Mouse (Mus musculus): Measurements from ENCODE around the gene Castor2. TPM values are rescaled to one million over a fixed set of nuclear protein-coding genes. Genes with fewer than 3 reads are reported as not detected.

Castor2 gene
- 10 to 100 TPM; 11.2 to 13.3 TPM for total RNA-seq (2023)

DNA sequence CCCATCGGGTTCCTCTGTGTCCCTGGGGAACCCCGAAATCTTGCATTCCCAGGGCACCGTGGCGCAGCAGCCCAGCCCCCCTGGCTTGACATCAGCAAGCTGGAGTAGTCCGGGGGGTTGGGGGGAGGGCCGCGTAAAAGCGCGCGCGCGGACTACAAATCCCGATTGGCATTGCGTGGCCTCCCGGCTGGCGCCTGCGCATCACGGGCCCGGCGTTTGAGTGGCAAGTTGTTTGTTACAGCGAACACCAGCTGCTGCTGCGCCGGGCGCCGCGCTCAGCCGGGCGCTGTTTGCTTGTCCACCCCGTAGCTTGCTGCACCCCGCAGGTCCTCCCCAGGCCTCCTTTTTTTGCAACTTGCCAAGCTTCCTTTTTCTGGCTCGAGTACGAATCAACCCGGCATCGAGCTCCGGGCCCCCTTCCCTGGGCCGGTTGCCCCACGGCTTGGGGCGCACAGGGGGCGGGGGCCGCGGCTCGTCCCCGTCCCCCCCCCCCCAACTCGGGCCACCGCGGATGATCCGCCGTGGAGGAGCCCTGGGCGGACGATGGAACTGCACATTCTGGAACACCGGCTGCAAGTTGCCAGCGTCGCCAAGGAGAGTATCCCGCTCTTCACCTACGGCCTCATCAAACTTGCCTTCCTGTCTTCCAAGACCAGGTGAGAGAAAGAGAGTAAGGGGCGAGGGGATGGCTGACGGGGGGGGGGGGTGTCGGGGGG, at the start of gene Castor2:
Gene Castor2 (plus strand): TSS at position 216 of the 716 bp plus-strand sequence.

DNA sequence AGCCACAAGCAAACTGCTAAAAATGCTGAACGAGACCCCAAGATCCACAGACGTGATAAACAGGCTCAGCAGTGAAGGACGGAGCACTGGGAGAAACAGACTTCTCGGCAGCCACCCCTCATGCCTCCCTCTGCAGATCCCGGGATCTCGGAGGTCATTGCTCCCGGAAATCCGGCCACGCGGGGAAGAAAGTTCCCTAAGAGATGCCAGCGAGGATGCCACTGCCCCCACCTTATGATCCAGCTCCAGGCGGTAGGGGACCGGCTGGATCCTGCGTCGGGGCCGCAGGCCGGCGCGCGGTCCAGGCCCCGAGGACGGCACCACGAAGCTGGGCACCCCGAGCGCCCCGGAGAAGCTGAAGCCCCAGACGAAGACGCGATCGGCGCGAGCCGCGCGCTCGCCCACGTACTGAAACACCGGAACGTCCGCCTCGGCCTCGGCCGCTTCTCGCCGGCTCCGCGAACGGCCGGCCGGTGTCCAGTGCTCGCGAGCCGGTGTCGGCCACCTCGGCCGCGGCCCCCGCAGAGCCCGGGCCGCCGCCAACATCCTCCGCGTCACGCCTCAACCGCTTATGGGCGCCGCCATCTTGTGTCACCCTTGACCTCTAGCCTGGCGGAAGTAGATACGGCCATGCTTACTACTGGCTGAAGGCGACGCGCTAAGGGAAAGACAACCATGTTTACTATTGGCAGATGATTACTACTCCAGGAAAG, 76.8 kb downstream of the Castor2 start, which contains the start of gene Rcc1l:
Gene Rcc1l (minus strand): TSS at position 606 of the 713 bp plus-strand sequence.

DNA sequence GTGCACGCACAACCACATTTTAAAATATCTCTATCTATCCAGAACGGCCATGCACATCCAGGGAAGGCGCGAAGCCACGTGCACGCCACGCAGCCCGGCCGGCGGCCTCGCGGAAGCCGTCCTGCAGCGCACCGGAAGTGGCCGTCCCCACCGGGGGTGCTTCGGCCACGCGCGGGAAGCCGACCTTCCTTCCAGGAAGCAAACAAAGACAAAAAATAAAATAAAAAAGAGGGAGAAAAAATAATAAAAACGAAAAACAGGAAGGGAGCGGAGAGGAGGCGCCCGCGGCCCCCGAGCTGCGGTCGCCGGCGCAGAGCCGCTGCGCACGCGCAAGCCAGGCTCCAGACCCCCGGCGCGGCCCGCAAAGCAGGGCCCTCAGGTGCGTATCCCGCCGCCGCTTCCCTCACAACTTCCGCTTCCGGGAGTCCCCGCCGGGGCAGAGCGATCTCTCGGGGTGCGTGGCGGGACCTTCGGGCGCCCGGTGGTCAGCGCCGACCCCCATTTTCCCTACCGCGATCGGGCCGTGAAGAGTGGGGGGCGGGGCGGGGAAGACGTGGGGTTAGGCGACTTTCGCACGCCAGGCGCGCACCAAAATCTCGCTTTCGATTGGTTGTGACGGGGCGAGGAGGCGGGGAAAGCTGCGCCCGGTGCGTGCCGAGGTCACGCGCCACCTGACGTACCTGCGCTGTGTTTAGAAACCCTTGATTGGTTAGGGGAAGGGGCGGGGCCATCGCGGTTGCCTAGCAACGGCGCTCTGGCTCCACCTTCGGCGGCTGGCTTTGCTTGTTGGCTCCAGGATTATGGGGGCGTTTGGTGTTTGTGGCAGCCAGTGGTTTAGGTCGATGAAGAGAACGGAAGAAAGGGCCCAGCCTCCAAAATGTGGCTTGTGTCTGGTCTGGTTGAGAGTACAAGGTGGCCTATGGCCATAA, 84.6 kb downstream of the Castor2 start, which contains the start of gene Gtf2ird2:
Gene Gtf2ird2 (plus strand): TSS at position 140 of the 929 bp plus-strand sequence.

Other genes starting within 250 kb of the Castor2 start
- gene Rcc1l, start 77.1 kb downstream of the Castor2 start, total RNA-seq (2023): 10 to 100 TPM; 25.1 to 28.9 TPM
- 10 to 100 TPM; 23.0 to 27.5 TPM for gene Gtf2ird2, start 84.3 kb downstream of the Castor2 start, total RNA-seq (2023)
- gene Ncf1, start 129.9 kb downstream of the Castor2 start, total RNA-seq (2023): 10 to 100 TPM; 17.0 to 29.8 TPM
- gene Gtf2i, start 215.0 kb downstream of the Castor2 start, total RNA-seq (2023): 100 to 1,000 TPM; 197 to 209 TPM

Measured in T-cell, adult 66 days (primary cell).